Mouse (Mus musculus) adrenal gland, adult 18-20 months (tissue): Measurements from ENCODE around the gene 5330417C22Rik. TPM values are rescaled to one million over a fixed set of nuclear protein-coding genes. Genes with fewer than 3 reads are reported as not detected.

ENCODE experiments used
- DNase-seq, 2 experiments: peaks; one replicate each; pipeline ENCODE4 v3.0.0; 2021 to 2022; ENCODE audit warnings: low spot score in 2 of 2
- microRNA-seq, 2 experiments: library from miRNA; unstranded; fragments of <30 nt; microRNA quantifications; one replicate each; pipeline ENCODE4 v1.2.0; 2021; ENCODE audit warnings: borderline number of aligned reads in 2 of 2
- total RNA-seq, 2 experiments: library from RNA; stranded (reverse); gene quantifications; 1 replicate in 1 of 2; 2 replicates in 1 of 2; pipeline ENCODE4 v1.2.3; 2021

5330417C22Rik gene
- total RNA-seq, 2 experiments from 2014 or later, result 1.8 to 4.0 TPM

GRCm38 (mm10) chr3:108414857-108415830 is 121.2 kb downstream of the 5330417C22Rik start, which contains the start of gene Celsr2:
Gene Celsr2, minus strand, starts transcription at chr3:108415552.
- peak; percentile 26 to 36 for DNase-seq

GRCm38 (mm10) chr3:108413634-108414360 is 122.5 kb downstream of the 5330417C22Rik start:
- no peak for DNase-seq

GRCm38 (mm10) chr3:108411754-108412121 is 124.6 kb downstream of the 5330417C22Rik start:
- no peak for DNase-seq

GRCm38 (mm10) chr3:108411026-108411753 is 125.1 kb downstream of the 5330417C22Rik start:
- DNase-seq, result no peak

- DNase-seq, result no peak
Measured at GRCm38 (mm10) chr3:108410359-108410714, 126.0 kb downstream of the 5330417C22Rik start.

GRCm38 (mm10) chr3:108409656-108410358 is 126.5 kb downstream of the 5330417C22Rik start:
- no peak for DNase-seq

GRCm38 (mm10) chr3:108408517-108409008 is 127.8 kb downstream of the 5330417C22Rik start:
- DNase-seq, result no peak

GRCm38 (mm10) chr3:108406306-108406885 is 129.9 kb downstream of the 5330417C22Rik start:
- no peak for DNase-seq

Small RNA genes within 50 kb of the gene (microRNA-seq; reads per million reads assigned to microRNA genes)
- 0 reads per million in 2 experiments for gene Gm22860

Other genes with a start within 250 kb of the 5330417C22Rik start
- gene Mybphl, start 171.6 kb downstream of the 5330417C22Rik start, total RNA-seq, result not detected
- 1 to 10 TPM; 1.7 to 1.8 TPM for gene Psrc1, start 152.7 kb downstream of the 5330417C22Rik start, total RNA-seq
- 1 to 10 TPM; 4.4 to 7.0 TPM for gene Celsr2, start 121.0 kb downstream of the 5330417C22Rik start, total RNA-seq
- gene Sars, start 91.3 kb downstream of the 5330417C22Rik start, total RNA-seq, result 100 to 1,000 TPM; 168 to 202 TPM
- gene 1700013F07Rik, start 2.4 kb downstream of the 5330417C22Rik start, total RNA-seq, result not detected
- 10 to 100 TPM; 55.7 to 59.4 TPM for gene Tmem167b, start 25.9 kb upstream of the 5330417C22Rik start, total RNA-seq
- 10 to 100 TPM; 29.2 to 30.5 TPM for gene Taf13, start 35.2 kb upstream of the 5330417C22Rik start, total RNA-seq
- 10 to 100 TPM in 1 of 2 experiments, 1 to 10 TPM in 1; 8.3 to 11.0 TPM for gene Wdr47, start 54.7 kb upstream of the 5330417C22Rik start, total RNA-seq
- 10 to 100 TPM; 27.6 to 37.6 TPM for gene Clcc1, start 117.4 kb upstream of the 5330417C22Rik start, total RNA-seq
- 1 to 10 TPM; 1.1 to 2.8 TPM for gene Gpsm2, start 185.8 kb upstream of the 5330417C22Rik start, total RNA-seq
- not detected for gene Aknad1, start 203.1 kb upstream of the 5330417C22Rik start, total RNA-seq